In genomic region chr13:56548401-56548800, GRCm38 (mm10) we compare ENCODE assay signal across 32 mouse cellular contexts. TPM values are rescaled to one million over a fixed set of nuclear protein-coding genes. Genes with fewer than 3 reads are reported as not detected.
DNase-seq lines count a peak whose midpoint lies in the region; ATAC-seq and TF ChIP-seq lines count a peak whose summit lies in the region.
"Had no signal": no experiment of that assay in that cellular context is flagged by ENCODE, and none has a peak within 500 bp of the region (broad histone marks: within the 10 kb centered on the region; RNA-seq: fewer than 3 reads in every experiment).

Lect2 (minus strand) TSS chr13:56548502.

- H3K4me1 ChIP-seq in intestine, embryonic 15.5 days (replicated peaks): peaks cover 9% of the 10 kb centered on the region; the same call in 1 of the 2 replicates
- H3K4me1 ChIP-seq in liver, adult 2 months (ENCODE audit: control insufficient read depth, insufficient read depth, low read length): peaks cover 20% of the 10 kb centered on the region
- H3K4me1 ChIP-seq in liver, embryonic 16.5 days (ENCODE audit: control insufficient read depth, low read depth, low read length): peaks cover 6% of the 10 kb centered on the region
- H3K4me1 ChIP-seq: neural tube, embryonic 15.5 days had no signal

- H3K27ac ChIP-seq in intestine, embryonic 15.5 days: no peak within 1 kb of the TSS
- peak within 1 kb of the TSS; percentile 40 for H3K27ac ChIP-seq in liver, adult 2 months (replicated peaks; ENCODE audit: insufficient read depth, low read depth, low read length)
- no peak within 1 kb of the TSS for H3K27ac ChIP-seq in liver, embryonic 16.5 days (ENCODE audit: low read length)
- H3K27ac ChIP-seq: embryonic facial prominence, embryonic 13.5 days; hindbrain, embryonic 12.5 days; kidney, embryonic 15.5 days; midbrain, embryonic 10.5 days; neural tube, embryonic 15.5 days had no signal

- 52% methylated on average over 9 of the region's 9 CpGs for WGBS in intestine, embryonic 15.5 days
- WGBS in liver, adult 2 months: 28% methylated on average over 9 of the region's 9 CpGs
- WGBS in liver, embryonic 16.5 days (ENCODE audit: insufficient replicate concordance): 56% methylated on average over 9 of the region's 9 CpGs

- H3K9ac ChIP-seq in intestine, embryonic 15.5 days: no peak within 1 kb of the TSS
- H3K9ac ChIP-seq in liver, adult 2 months (ENCODE audit: low read depth, low read length): peak within 1 kb of the TSS; percentile 12
- H3K9ac ChIP-seq in liver, embryonic 16.5 days (ENCODE audit: low read depth, low read length): no peak within 1 kb of the TSS
- H3K9ac ChIP-seq: embryonic facial prominence, embryonic 13.5 days; heart, embryonic 12.5 days; hindbrain, embryonic 12.5 days; kidney, embryonic 15.5 days; neural tube, embryonic 15.5 days had no signal

- intact Hi-C loops in heart, postnatal 36 days (cut with DNase I): no loop called here

- no peaks in the 10 kb centered on the region for H3K36me3 ChIP-seq in intestine, embryonic 15.5 days
- no peaks in the 10 kb centered on the region; the same call in 1 of the 2 replicates for H3K36me3 ChIP-seq in liver, adult 2 months (ENCODE audit: control insufficient read depth, insufficient read depth, low read length)
- H3K36me3 ChIP-seq in liver, embryonic 16.5 days (ENCODE audit: control insufficient read depth, insufficient read depth): no peaks in the 10 kb centered on the region
- H3K36me3 ChIP-seq: embryonic facial prominence, embryonic 13.5 days; G1E; heart, embryonic 12.5 days; hindbrain, embryonic 12.5 days; kidney, embryonic 15.5 days; midbrain, embryonic 10.5 days; neural tube, embryonic 15.5 days had no signal

- peak; percentile 53 for DNase-seq in heart, adult 11 months
- DNase-seq in heart, postnatal 36 days: no peak
- peak; percentile 89 for DNase-seq in liver, adult 2 months (ENCODE audit: extremely low read depth, low read depth, low spot score)
- no peak for DNase-seq in layer of hippocampus, postnatal 14 days (ENCODE audit: low spot score in 2 of 2)
- no peak for DNase-seq in embryo, embryonic 10 days (ENCODE audit: low spot score)
- DNase-seq: cerebellum, adult 2 months; cerebellum, postnatal 25 days; embryo, embryonic 11 days; heart, postnatal 10 days; kidney, postnatal 36 days; layer of hippocampus, adult 9-11 months; left cerebral cortex, postnatal 4 days; lung, adult 18-20 months; lung, postnatal 10 days had no signal

- no peak for TF ChIP-seq POLR2A in liver, adult 2 months (IDR thresholded peaks at IDR 0.05; ENCODE audit: extremely low read depth, insufficient read depth, low read length)

- TF ChIP-seq CTCF in liver, adult 2 months (IDR thresholded peaks at IDR 0.05; ENCODE audit: low read depth, low read length): no peak

- no peaks in the 10 kb centered on the region for H3K27me3 ChIP-seq in intestine, embryonic 15.5 days (replicated peaks)
- no peaks in the 10 kb centered on the region for H3K27me3 ChIP-seq in liver, adult 2 months (ENCODE audit: control insufficient read depth, insufficient read depth, low read length)
- no peaks in the 10 kb centered on the region for H3K27me3 ChIP-seq in liver, embryonic 16.5 days (ENCODE audit: control insufficient read depth, insufficient read depth, low read depth, low read length)
- H3K27me3 ChIP-seq: embryonic facial prominence, embryonic 13.5 days; heart, embryonic 12.5 days; hindbrain, embryonic 12.5 days; kidney, embryonic 15.5 days; neural tube, embryonic 15.5 days; Patski had no signal

- no peak within 1 kb of the TSS for H3K4me3 ChIP-seq in intestine, embryonic 15.5 days (replicated peaks)
- peak within 1 kb of the TSS; percentile 44 for H3K4me3 ChIP-seq in liver, adult 2 months (ENCODE audit: insufficient read depth, low read depth, low read length)
- H3K4me3 ChIP-seq in liver, embryonic 16.5 days (ENCODE audit: low read depth, low read length): peak within 1 kb of the TSS; percentile 1; the same call in 1 of the 2 replicates
- H3K4me3 ChIP-seq: embryonic facial prominence, embryonic 13.5 days; heart, embryonic 12.5 days; hindbrain, embryonic 12.5 days; kidney, embryonic 15.5 days; midbrain, embryonic 10.5 days; neural tube, embryonic 15.5 days had no signal

- no peaks in the 10 kb centered on the region for H3K9me3 ChIP-seq in intestine, embryonic 15.5 days
- no peaks in the 10 kb centered on the region for H3K9me3 ChIP-seq in liver, embryonic 16.5 days (replicated peaks; ENCODE audit: control insufficient read depth, low read length)
- H3K9me3 ChIP-seq: embryonic facial prominence, embryonic 13.5 days; heart, embryonic 12.5 days; hindbrain, embryonic 12.5 days; kidney, embryonic 15.5 days; midbrain, embryonic 10.5 days; neural tube, embryonic 15.5 days had no signal

- ATAC-seq in intestine, embryonic 15.5 days: peak; percentile 35
- ATAC-seq in liver, embryonic 16.5 days (ENCODE audit: low read depth): no peak
- ATAC-seq: forebrain, embryonic 14.5 days; Patski had no signal

- H3K79me2 ChIP-seq in liver, adult 2 months (ENCODE audit: control insufficient read depth, insufficient read depth, low read length): no peaks in the 10 kb centered on the region

- H3K4me2 ChIP-seq in intestine, embryonic 15.5 days (replicated peaks): peak within 1 kb of the TSS; percentile 26
- H3K4me2 ChIP-seq in liver, embryonic 16.5 days (ENCODE audit: low read depth, low read length): peak within 1 kb of the TSS; percentile 18; the same call in 1 of the 2 replicates
- H3K4me2 ChIP-seq: embryonic facial prominence, embryonic 13.5 days; heart, embryonic 12.5 days; hindbrain, embryonic 12.5 days; kidney, embryonic 15.5 days; neural tube, embryonic 15.5 days had no signal

RNA-seq across cellular contexts. Expression of gene Lect2, which starts in this region (rescaled TPM):
- not detected for total RNA-seq in heart, postnatal 36 days (2021)
- 12.4 and 13.2 TPM in 2 replicates for polyA plus RNA-seq in intestine, embryonic 15.5 days (2015; fragmentation: Nextera tagmentation; extraction: Ambion mirVana)
- total RNA-seq in liver, adult 2 months (2014; rRNA removed): 230 and 425 TPM in 2 replicates
- 106 and 170 TPM in 2 replicates for polyA plus RNA-seq in liver, adult 2 months (2012; rRNA removed)
- polyA plus RNA-seq in liver, embryonic 16.5 days (2015; fragmentation: Nextera tagmentation; extraction: Ambion mirVana): 40.2 and 45.4 TPM in 2 replicates
- not detected for total RNA-seq in layer of hippocampus, postnatal 14 days (2021)
- total RNA-seq: adrenal gland, adult 18-20 months; CH12.LX; gastrocnemius, adult 8-10 months; heart, postnatal 10 days; left cerebral cortex, adult 8-10 months; left cerebral cortex, postnatal 4 days had no signal
- polyA plus RNA-seq: cerebellum, adult 2 months; embryonic facial prominence, embryonic 13.5 days; forebrain, embryonic 14.5 days; frontal cortex, adult 2 months; G1E; gonadal fat pad, adult 2 months; hindbrain, embryonic 12.5 days; midbrain, embryonic 10.5 days; neural tube, embryonic 15.5 days; Patski; thymus, postnatal 0 days had no signal

Comparison
In these comparisons a context has a peak if more than half of its experiments do, and no peak if none do; other contexts are left out.
1. RNA of gene Lect2 (total RNA-seq): 230 to 425 TPM in liver, adult 2 months; not detected in heart, postnatal 36 days and not detected in layer of hippocampus, postnatal 14 days; every median in the first group is over 100 times any median in the second.
2. DNase-seq: peak in heart, adult 11 months (single experiment) and liver, adult 2 months (single experiment); none in heart, postnatal 36 days (0 of 2), layer of hippocampus, postnatal 14 days (0 of 2) and embryo, embryonic 10 days (single experiment).